In genomic region chr12:34334455-34335084, GRCm38 (mm10) we compare ENCODE assay signal across 17 mouse cellular contexts.
A peak's percentile ranks its signal among the peaks of the same experiment; 100 is the strongest.
DNase-seq lines count a peak whose midpoint lies in the region; ATAC-seq and TF ChIP-seq lines count a peak whose summit lies in the region.
"Had no signal": no experiment of that assay in that cellular context is flagged by ENCODE, and none has a peak within 500 bp of the region (broad histone marks: within the 10 kb centered on the region; RNA-seq: fewer than 3 reads in every experiment).

No protein-coding gene starts in this region.

- TF ChIP-seq CTCF in heart, adult 2 months (IDR thresholded peaks at IDR 0.05) = 0 out of 2 replicates have a peak, but pooled peaks have one; percentile 12

- DNase-seq in heart, adult 2 months = no peak
- DNase-seq in heart, postnatal 25 days (ENCODE audit: low spot score) = no peak
- peak; percentile 37 for DNase-seq in midbrain, embryonic 14.5 days
- DNase-seq in midbrain, embryonic 11.5 days (ENCODE audit: low spot score, missing footprints) = no peak
- DNase-seq in NIH3T3 (ENCODE audit: low read depth) = peak; percentile 9
- peak; percentile 27 for DNase-seq in retina, embryonic 14.5 days (ENCODE audit: low spot score)
- DNase-seq: cerebellum, adult 2 months; gastrocnemius, adult 2 months; heart, adult 18-20 months; heart, postnatal 10 days; kidney, adult 9 months; lung, postnatal 36 days; thymus, postnatal 36 days had no signal

- no peak overlapping the region for H3K4me2 ChIP-seq in midbrain, embryonic 14.5 days (ENCODE audit: low read length)
- H3K4me2 ChIP-seq in midbrain, embryonic 11.5 days = no peak overlapping the region
- H3K4me2 ChIP-seq: limb, embryonic 12.5 days; neural tube, embryonic 12.5 days had no signal

- no peak overlapping the region for H3K4me3 ChIP-seq in heart, adult 2 months
- no peak overlapping the region for H3K4me3 ChIP-seq in midbrain, embryonic 14.5 days (replicated peaks; ENCODE audit: low read depth, low read length)
- H3K4me3 ChIP-seq in midbrain, embryonic 11.5 days (ENCODE audit: low read depth, low read length) = no peak overlapping the region
- H3K4me3 ChIP-seq: gastrocnemius, adult 2 months; limb, embryonic 12.5 days; neural tube, embryonic 12.5 days had no signal

- H3K27me3 ChIP-seq in heart, adult 2 months (ENCODE audit: control insufficient read depth, insufficient read depth, low read length) = no peaks in the 10 kb centered on the region
- H3K27me3 ChIP-seq in midbrain, embryonic 14.5 days (ENCODE audit: control insufficient read depth, insufficient read depth, low read length) = no peaks in the 10 kb centered on the region
- no peaks in the 10 kb centered on the region for H3K27me3 ChIP-seq in midbrain, embryonic 11.5 days (ENCODE audit: control insufficient read depth, insufficient read depth, low read length)
- H3K27me3 ChIP-seq: limb, embryonic 12.5 days; neural tube, embryonic 12.5 days had no signal

- H3K4me1 ChIP-seq in heart, adult 2 months (ENCODE audit: control insufficient read depth, insufficient read depth, low read length) = no peaks in the 10 kb centered on the region
- H3K4me1 ChIP-seq in midbrain, embryonic 14.5 days (ENCODE audit: control insufficient read depth, insufficient read depth, low read length) = no peaks in the 10 kb centered on the region
- H3K4me1 ChIP-seq in midbrain, embryonic 11.5 days (ENCODE audit: control insufficient read depth, insufficient read depth, low read length) = no peaks in the 10 kb centered on the region
- H3K4me1 ChIP-seq: limb, embryonic 12.5 days; neural tube, embryonic 12.5 days had no signal

- intact Hi-C loops in heart, adult 2 months (cut with DNase I) = no loop called here
- intact Hi-C loops in heart, postnatal 25 days (cut with DNase I) = no loop called here

- ATAC-seq in midbrain, embryonic 14.5 days (ENCODE audit: low FRiP score, low TSS enrichment) = no peak
- ATAC-seq in midbrain, embryonic 11.5 days (ENCODE audit: low FRiP score) = no peak
- no peak for ATAC-seq in activated CD4-positive, CD25-positive, alpha-beta regulatory T cell, adult 4 months

- H3K9me3 ChIP-seq in midbrain, embryonic 14.5 days (ENCODE audit: control insufficient read depth, low read length) = no peaks in the 10 kb centered on the region
- no peaks in the 10 kb centered on the region for H3K9me3 ChIP-seq in midbrain, embryonic 11.5 days (ENCODE audit: control insufficient read depth, low read length)
- H3K9me3 ChIP-seq: limb, embryonic 12.5 days; neural tube, embryonic 12.5 days had no signal

- no peak overlapping the region for H3K9ac ChIP-seq in heart, adult 2 months (ENCODE audit: low read depth, low read length)
- no peak overlapping the region for H3K9ac ChIP-seq in midbrain, embryonic 14.5 days (replicated peaks; ENCODE audit: low read length)
- no peak overlapping the region for H3K9ac ChIP-seq in midbrain, embryonic 11.5 days (ENCODE audit: low read length)
- H3K9ac ChIP-seq: limb, embryonic 12.5 days; liver, embryonic 14.5 days; neural tube, embryonic 12.5 days had no signal

- no peak for TF ChIP-seq POLR2A in heart, adult 2 months (IDR thresholded peaks at IDR 0.05; ENCODE audit: insufficient read depth, low read depth, low read length)

- H3K79me2 ChIP-seq in heart, adult 2 months (replicated peaks; ENCODE audit: control insufficient read depth, insufficient read depth, low read length) = no peaks in the 10 kb centered on the region

- no peak for TF ChIP-seq EP300 in heart, adult 2 months (IDR thresholded peaks at IDR 0.05; ENCODE audit: insufficient read depth, low read depth, low read length)

- H3K27ac ChIP-seq in heart, adult 2 months = no peak overlapping the region
- H3K27ac ChIP-seq in midbrain, embryonic 14.5 days (replicated peaks; ENCODE audit: low read depth, low read length) = no peak overlapping the region
- H3K27ac ChIP-seq in midbrain, embryonic 11.5 days (ENCODE audit: low read depth, low read length) = no peak overlapping the region
- H3K27ac ChIP-seq: gastrocnemius, adult 2 months; limb, embryonic 12.5 days; liver, embryonic 14.5 days; neural tube, embryonic 12.5 days had no signal

- WGBS in heart, adult 2 months = 68% methylated on average over 4 of the region's 4 CpGs
- 81% methylated on average over 4 of the region's 4 CpGs for WGBS in midbrain, embryonic 14.5 days
- WGBS in midbrain, embryonic 11.5 days = 89% methylated on average over 4 of the region's 4 CpGs

- H3K36me3 ChIP-seq in heart, adult 2 months (ENCODE audit: control insufficient read depth, insufficient read depth, low read length) = no peaks in the 10 kb centered on the region
- H3K36me3 ChIP-seq in midbrain, embryonic 14.5 days (ENCODE audit: control insufficient read depth, insufficient read depth, low read length) = no peaks in the 10 kb centered on the region
- no peaks in the 10 kb centered on the region for H3K36me3 ChIP-seq in midbrain, embryonic 11.5 days (ENCODE audit: control insufficient read depth, insufficient read depth, low read length)
- H3K36me3 ChIP-seq: limb, embryonic 12.5 days; neural tube, embryonic 12.5 days had no signal

Comparison
In these comparisons a context has a peak if more than half of its experiments do, and no peak if none do; other contexts are left out.
1. DNase-seq: peak in midbrain, embryonic 14.5 days (single experiment), NIH3T3 (single experiment) and retina, embryonic 14.5 days (single experiment); none in heart, adult 2 months (0 of 2), heart, postnatal 25 days (single experiment) and midbrain, embryonic 11.5 days (single experiment).